Mouse (Mus musculus) right cerebral cortex, postnatal 25 days (tissue): Measurements from ENCODE around the gene Asb9.

Experiments
- DNase-seq: peaks from one replicate; pipeline ENCODE4 v3.0.0; 2022

The Asb9 gene

GRCm38 (mm10) chrX:164505709-164506498 lies at the start of gene Asb9:
Gene Asb9 (plus strand): TSS chrX:164506327.
- DNase-seq = no peak

- DNase-seq = no peak
These were observed 46.8 kb upstream of the Asb9 start for GRCm38 (mm10) chrX:164459205-164459878.

DNA sequence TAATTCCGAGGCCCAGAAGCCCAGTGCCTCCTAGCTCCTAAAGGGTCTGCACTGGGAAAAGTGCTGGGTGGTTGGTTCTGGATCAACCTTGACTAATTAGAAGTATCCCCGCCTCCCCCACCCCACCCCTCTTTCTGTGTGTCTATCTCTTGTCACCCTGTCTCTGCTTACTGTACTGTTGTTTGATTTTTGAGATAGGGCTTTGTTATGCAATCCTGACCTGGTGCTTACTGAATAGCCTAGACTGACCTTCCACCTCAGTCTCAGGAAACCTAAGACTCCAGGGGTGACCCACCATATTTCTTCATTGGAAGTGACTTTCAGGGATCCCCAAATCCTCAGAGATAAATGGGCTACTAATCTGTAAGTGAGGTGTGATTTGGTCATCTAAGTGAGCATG lies 3.9 kb upstream of the Asb9 start:
- DNase-seq = no peak

DNA sequence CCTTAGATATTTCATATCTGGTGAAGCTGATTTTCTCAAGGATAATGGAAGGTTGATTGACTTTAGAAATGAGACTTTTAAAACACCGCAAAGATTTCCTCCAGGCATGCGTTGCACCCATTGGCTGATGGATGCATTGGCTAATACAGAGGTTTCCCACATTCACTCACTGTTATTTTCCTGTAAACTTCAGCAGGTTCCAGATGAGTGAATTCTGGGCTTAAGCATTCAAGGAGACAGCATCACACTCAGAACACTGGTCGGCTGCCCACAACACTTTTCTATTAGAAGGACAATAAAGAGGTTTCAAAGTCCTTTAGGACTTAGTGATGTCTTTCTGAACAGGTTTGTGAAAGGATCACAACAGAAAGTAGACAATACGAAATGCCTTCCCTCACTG lies 941 bp downstream of the Asb9 start:
- no peak for DNase-seq

GRCm38 (mm10) chrX:164508728-164509127 lies 2.6 kb downstream of the Asb9 start:
- no peak for DNase-seq

- no peak for DNase-seq
These were observed 16.0 kb downstream of the Asb9 start for GRCm38 (mm10) chrX:164522138-164522537.

- no peak for DNase-seq
These were observed 20.4 kb downstream of the Asb9 start for GRCm38 (mm10) chrX:164526566-164526965.

DNA sequence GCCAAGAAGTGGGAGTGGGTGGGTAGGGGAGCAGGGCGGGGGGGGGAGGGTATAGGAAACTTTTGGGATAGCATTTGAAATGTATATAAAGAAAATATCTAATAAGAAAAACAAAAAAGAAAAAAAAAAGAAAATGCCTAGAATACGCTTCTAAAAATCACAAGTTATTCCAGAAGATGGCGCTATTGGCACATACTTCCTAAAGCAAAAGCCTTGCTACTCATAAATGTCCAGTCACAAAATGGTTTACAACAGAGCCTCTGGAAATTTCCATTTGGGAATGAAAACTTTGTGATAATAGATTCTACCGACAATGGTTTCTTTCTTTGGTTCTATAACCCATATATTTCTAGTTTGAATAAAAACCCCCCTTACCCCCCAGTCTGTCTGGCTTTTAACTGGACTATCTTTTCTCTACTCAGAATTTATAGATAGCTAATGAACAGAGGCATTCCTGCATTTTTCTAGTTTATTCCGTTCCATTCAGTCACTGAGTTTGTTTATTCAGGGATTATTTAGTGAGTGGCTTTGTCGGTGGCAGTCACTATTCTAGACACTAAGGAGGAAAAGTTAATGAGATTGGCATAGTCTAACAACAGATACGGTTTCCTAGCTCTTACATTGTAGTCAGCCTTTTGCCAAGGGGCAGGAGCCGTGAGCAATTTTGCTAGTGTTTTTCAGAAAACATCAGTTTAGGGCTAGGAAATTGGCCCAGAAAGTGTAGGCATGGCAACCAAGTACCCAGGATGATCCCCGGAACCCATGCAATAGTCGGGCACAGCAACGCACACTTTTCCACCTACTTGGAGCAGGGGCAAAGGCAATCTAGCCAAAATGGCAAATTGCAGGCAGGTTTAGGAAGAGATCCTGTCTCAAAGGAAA lies 35.5 kb downstream of the Asb9 start:
- no peak for DNase-seq

GRCm38 (mm10) chrX:164570195-164570594 lies 64.1 kb downstream of the Asb9 start:
- DNase-seq = no peak

- DNase-seq = no peak
These were observed 70.8 kb downstream of the Asb9 start for GRCm38 (mm10) chrX:164576967-164577366.
